Mouse (Mus musculus) kidney, postnatal 0 days (tissue): ENCODE results near the gene Olfr1104. TPM values are rescaled to one million over a fixed set of nuclear protein-coding genes. Genes with fewer than 3 reads are reported as not detected.

ENCODE experiments used
- ATAC-seq: fragments of 200-750 bp; cut with Nextera tagmentation; replicated peaks from 2 replicates; pipeline ENCODE4 v1.8.0; 2017; ENCODE audit warnings: low read depth, moderate number of reproducible peaks, moderate TSS enrichment, moderate library complexity; ENCODE audit not compliant: low FRiP score
- DNase-seq: peaks from one replicate; pipeline ENCODE4 v3.0.0-alpha.2; 2016; ENCODE audit warnings: low spot score
- H3K27ac ChIP-seq: fragments of 300-500 bp; sonication (generic); 2 replicates; pipeline ENCODE4 v1.5.1; 2014; ENCODE audit warnings: mild to moderate bottlenecking
- H3K27me3 ChIP-seq: fragments of 300-500 bp; sonication (generic); 2 replicates; pipeline ENCODE4 v1.6.1; 2014; ENCODE audit warnings: low read length, mixed read lengths; ENCODE audit not compliant: insufficient read depth
- H3K36me3 ChIP-seq: fragments of 300-500 bp; sonication (generic); 2 replicates; pipeline ENCODE4 v1.6.1; 2014; ENCODE audit warnings: low read length, mixed read lengths; ENCODE audit not compliant: insufficient read depth
- H3K4me1 ChIP-seq: fragments of 300-500 bp; sonication (generic); replicated peaks from 2 replicates; pipeline ENCODE4 v1.6.1; 2014; ENCODE audit warnings: antibody characterized with exemption, low read length, mixed read lengths; ENCODE audit not compliant: insufficient read depth
- H3K4me2 ChIP-seq: fragments of 300-500 bp; sonication (generic); 2 replicates; pipeline ENCODE4 v1.6.1; 2014; ENCODE audit warnings: mild to moderate bottlenecking, low read length, moderate library complexity, mixed read lengths
- H3K4me3 ChIP-seq: fragments of 300-500 bp; sonication (generic); replicated peaks from 2 replicates; pipeline ENCODE4 v1.5.1; 2014; ENCODE audit warnings: low read depth, low read length
- H3K9ac ChIP-seq: fragments of 300-500 bp; sonication (generic); 2 replicates; pipeline ENCODE4 v1.6.1; 2014; ENCODE audit warnings: low read depth, low read length
- H3K9me3 ChIP-seq: fragments of 300-500 bp; sonication (generic); replicated peaks from 2 replicates; pipeline ENCODE4 v1.6.1; 2016; ENCODE audit warnings: low read length, inconsistent platforms, mixed read lengths
- CTCF ChIP-seq: IDR thresholded peaks from 2 replicates; pipeline ENCODE4 v1.5.1; 2016; ENCODE audit warnings: antibody characterized with exemption, low read depth, mild to moderate bottlenecking, moderate library complexity
- WGBS: fragments of 180-500 bp; shearing (Covaris S2); extraction: QIAGEN DNeasy Blood & Tissue Kit; methylation state at CpG from one replicate; pipeline ENCODE4 v1.1.7; 2014; 5-methylcytosine and 5-hydroxymethylcytosine counted together
- polyA plus RNA-seq: library from polyadenylated mRNA; unstranded; fragments of >200 nt; fragmentation: Nextera tagmentation; extraction: Ambion mirVana; gene quantifications from 2 replicates; pipeline ENCODE4 v1.2.1, GENCODE M21; 2015

Olfr1104 gene
- not detected in 2 replicates for polyA plus RNA-seq

DNA sequence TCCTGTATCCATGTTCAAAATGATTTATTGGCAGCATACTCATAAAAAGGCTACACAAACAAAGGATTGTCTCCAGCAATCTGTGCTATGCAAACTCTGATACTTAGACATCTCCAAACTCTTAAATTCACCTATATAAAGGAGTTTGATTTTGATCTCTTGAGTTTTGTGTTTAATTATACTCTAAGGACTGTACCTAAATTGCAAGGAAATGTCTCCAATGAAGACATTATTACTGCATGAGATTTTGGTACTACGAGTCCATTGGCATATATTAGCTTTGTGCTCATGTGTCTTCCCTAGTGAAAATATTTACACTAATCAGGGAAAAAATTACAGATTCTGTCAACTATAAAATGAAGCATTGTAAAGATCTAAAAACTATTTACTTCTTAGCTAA, at the start of gene Olfr1104:
Olfr1104 (minus strand) TSS at position 101 of the 400 bp plus-strand sequence.
- ATAC-seq, result no peak
- H3K9me3 ChIP-seq, result no peaks in the 10 kb centered on the region
- H3K4me2 ChIP-seq, result no peak within 1 kb of the TSS
- H3K4me3 ChIP-seq, result no peak within 1 kb of the TSS
- no peak for TF ChIP-seq CTCF
- H3K4me1 ChIP-seq, result no peaks in the 10 kb centered on the region
- H3K9ac ChIP-seq, result no peak within 1 kb of the TSS
- no peaks in the 10 kb centered on the region for H3K27me3 ChIP-seq
- H3K36me3 ChIP-seq, result no peaks in the 10 kb centered on the region
- DNase-seq, result no peak
- no peak within 1 kb of the TSS for H3K27ac ChIP-seq
- WGBS, result 62% methylated on average over 1 of the region's 1 CpGs

DNA sequence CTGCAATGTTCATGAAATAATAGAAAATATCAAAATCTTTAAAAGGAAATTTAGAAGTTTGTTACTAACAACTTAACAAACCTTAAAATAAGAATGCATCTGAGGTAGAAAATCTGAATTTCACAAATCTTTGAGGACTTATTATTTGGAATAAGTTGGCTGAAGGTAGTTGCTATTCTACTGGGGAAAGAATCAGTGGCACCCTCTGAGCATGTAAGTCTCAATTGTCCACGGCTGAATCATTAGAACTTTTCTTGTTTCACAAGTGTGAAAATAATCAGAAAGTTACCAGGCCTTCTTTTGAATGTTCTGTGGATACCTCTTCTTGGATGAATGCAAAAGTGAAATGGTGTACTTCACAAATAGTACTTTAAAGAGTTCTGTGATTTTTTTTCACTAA, 48.8 kb upstream of the Olfr1104 start, which contains the start of gene Olfr1107:
Olfr1107 (minus strand) TSS at position 101 of the 400 bp plus-strand sequence.
- DNase-seq, result no peak
- H3K9me3 ChIP-seq, result no peaks in the 10 kb centered on the region
- H3K9ac ChIP-seq, result no peak within 1 kb of the TSS
- ATAC-seq, result no peak
- H3K27ac ChIP-seq, result no peak within 1 kb of the TSS
- H3K36me3 ChIP-seq, result no peaks in the 10 kb centered on the region
- WGBS, result 84% methylated on average over 1 of the region's 1 CpGs
- H3K4me3 ChIP-seq, result no peak within 1 kb of the TSS
- H3K27me3 ChIP-seq, result no peaks in the 10 kb centered on the region
- no peak for TF ChIP-seq CTCF
- H3K4me2 ChIP-seq, result no peak within 1 kb of the TSS
- no peaks in the 10 kb centered on the region for H3K4me1 ChIP-seq

DNA sequence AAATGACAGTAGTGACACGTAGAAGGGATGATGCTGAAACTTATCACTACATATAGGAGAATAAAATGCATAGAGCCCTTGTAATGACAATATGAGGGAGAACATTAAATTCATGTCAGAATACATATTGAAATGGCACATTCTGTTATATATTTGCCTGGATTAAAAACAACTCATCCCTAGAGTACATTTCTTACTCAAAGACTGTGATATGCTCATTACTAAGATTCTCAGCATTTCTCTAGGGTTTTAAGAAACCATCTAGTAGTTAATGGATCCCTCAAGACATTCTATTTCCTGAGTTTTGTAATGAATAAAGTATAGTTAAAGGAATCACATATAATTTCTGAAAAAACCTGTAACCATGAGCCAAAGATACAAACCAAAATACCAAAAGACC, 25.3 kb upstream of the Olfr1104 start, which contains the start of gene Olfr1106:
Olfr1106 (minus strand) TSS at position 101 of the 400 bp plus-strand sequence.
- no peak within 1 kb of the TSS for H3K9ac ChIP-seq
- TF ChIP-seq CTCF, result no peak
- no peak within 1 kb of the TSS for H3K27ac ChIP-seq
- H3K36me3 ChIP-seq, result no peaks in the 10 kb centered on the region
- no peaks in the 10 kb centered on the region for H3K9me3 ChIP-seq
- H3K4me2 ChIP-seq, result no peak within 1 kb of the TSS
- no peaks in the 10 kb centered on the region for H3K27me3 ChIP-seq
- DNase-seq, result no peak
- H3K4me3 ChIP-seq, result no peak within 1 kb of the TSS
- no peak for ATAC-seq
- H3K4me1 ChIP-seq, result no peaks in the 10 kb centered on the region
- WGBS, result 76% methylated on average over 1 of the region's 1 CpGs

DNA sequence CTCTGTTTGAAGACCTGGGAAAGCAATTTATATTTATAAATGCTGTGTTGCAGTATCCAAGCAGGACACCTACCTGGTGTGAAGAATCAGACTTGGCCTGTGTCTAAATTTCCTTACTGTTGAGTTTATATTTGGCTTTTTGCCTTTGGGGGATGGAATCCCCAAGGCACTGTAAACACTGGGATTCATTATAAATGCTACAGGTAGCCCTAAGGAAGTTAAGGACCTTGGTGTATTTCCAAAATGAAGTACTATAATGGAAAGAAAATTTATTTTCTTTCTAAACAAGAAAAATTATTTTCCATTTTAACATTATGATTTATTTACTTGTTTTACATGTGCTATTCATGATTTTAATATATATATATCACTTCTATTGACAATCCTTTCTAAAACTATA, 9.6 kb upstream of the Olfr1104 start, which contains the start of gene Olfr1105:
Olfr1105 (minus strand) TSS at position 101 of the 400 bp plus-strand sequence.
- TF ChIP-seq CTCF, result no peak
- ATAC-seq (no peak), DNase-seq (no peak)
- no peaks in the 10 kb centered on the region for H3K9me3 ChIP-seq
- H3K4me2 ChIP-seq, result no peak within 1 kb of the TSS
- no peaks in the 10 kb centered on the region for H3K36me3 ChIP-seq
- no peak within 1 kb of the TSS for H3K27ac ChIP-seq
- no peaks in the 10 kb centered on the region for H3K27me3 ChIP-seq
- no peak within 1 kb of the TSS for H3K4me3 ChIP-seq
- no peak within 1 kb of the TSS for H3K9ac ChIP-seq
- no peaks in the 10 kb centered on the region for H3K4me1 ChIP-seq

DNA sequence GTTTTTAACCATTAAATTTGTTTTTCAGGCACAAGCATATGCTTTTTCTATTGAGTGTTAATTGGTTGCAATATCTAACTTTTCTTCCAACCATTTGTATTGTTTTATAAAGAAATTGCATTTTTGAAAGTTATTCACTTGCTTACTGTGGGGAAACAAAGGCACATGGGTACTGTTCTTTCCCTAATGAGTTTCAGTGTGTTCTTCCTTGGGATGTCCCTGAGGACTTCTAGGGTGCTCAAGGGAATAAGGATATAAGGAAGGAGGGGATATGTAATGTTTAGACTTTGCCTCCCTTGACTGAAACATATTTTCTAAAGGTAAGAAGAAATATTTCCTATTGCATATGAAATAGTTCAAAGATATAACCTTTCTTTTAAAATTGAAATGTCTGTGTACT, 28.8 kb downstream of the Olfr1104 start, which contains the start of gene Olfr1102:
Olfr1102 (plus strand) TSS at position 301 of the 400 bp plus-strand sequence.
- H3K27ac ChIP-seq, result no peak within 1 kb of the TSS
- no peaks in the 10 kb centered on the region for H3K9me3 ChIP-seq
- H3K27me3 ChIP-seq, result no peaks in the 10 kb centered on the region
- no peak within 1 kb of the TSS for H3K4me2 ChIP-seq
- DNase-seq (no peak), ATAC-seq (no peak)
- TF ChIP-seq CTCF, result no peak
- H3K9ac ChIP-seq, result no peak within 1 kb of the TSS
- H3K4me1 ChIP-seq, result no peaks in the 10 kb centered on the region
- H3K36me3 ChIP-seq, result no peaks in the 10 kb centered on the region
- no peak within 1 kb of the TSS for H3K4me3 ChIP-seq

DNA sequence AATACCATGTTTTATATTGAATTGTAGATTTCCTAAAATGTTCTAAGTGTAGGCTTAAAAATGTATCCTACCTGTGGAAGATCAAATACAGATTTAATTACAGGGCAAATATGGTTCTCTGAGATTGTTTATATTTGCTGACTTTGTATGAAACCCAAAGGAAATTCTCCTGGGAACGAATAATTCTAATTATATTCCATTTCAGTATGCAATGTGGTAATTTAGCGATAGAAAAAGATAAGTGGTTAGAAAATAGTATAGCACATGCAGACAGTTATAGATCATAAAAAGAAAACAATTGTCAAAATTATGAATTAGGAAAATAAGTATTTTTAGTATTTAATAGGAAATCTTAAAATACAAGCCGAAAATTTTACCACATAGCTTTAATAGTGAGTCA, 35.8 kb downstream of the Olfr1104 start, which contains the start of gene Olfr1101:
Olfr1101 (minus strand) TSS at position 101 of the 400 bp plus-strand sequence.
- no peak for DNase-seq
- WGBS, result 76% methylated on average over 3 of the region's 3 CpGs
- Histone ChIP-seq H3K27me3 (no peaks in the 10 kb centered on the region), H3K36me3 (no peaks in the 10 kb centered on the region), H3K4me2 (no peak within 1 kb of the TSS), H3K27ac (no peak within 1 kb of the TSS), H3K4me1 (no peaks in the 10 kb centered on the region), H3K9ac (no peak within 1 kb of the TSS), H3K9me3 (no peaks in the 10 kb centered on the region), H3K4me3 (no peak within 1 kb of the TSS)
- TF ChIP-seq CTCF, result no peak
- no peak for ATAC-seq

DNA sequence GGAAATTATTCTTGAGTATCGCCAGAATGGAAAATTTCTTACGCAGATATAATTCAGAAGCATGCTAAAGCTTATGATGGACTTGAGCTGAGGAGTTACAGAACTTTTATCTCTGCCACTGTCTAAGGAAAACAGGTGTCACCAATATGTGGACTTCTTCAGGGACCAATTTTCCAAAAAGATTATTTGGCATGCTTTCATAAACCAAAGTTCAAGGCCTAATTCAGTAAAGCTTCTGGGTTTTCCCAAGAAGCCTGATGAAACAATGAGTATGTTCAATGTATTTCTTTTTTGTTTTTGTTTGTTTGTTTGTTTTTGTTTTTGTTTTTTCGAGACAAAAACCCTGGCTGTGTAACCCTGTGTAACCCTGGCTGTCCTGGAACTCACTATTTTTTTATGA, 47.0 kb downstream of the Olfr1104 start, which contains the start of gene Olfr1100:
Olfr1100 (minus strand) TSS at position 101 of the 400 bp plus-strand sequence.
- Histone ChIP-seq H3K36me3 (no peaks in the 10 kb centered on the region), H3K27me3 (no peaks in the 10 kb centered on the region), H3K27ac (no peak within 1 kb of the TSS), H3K4me2 (no peak within 1 kb of the TSS), H3K4me1 (no peaks in the 10 kb centered on the region), H3K9me3 (no peaks in the 10 kb centered on the region), H3K9ac (no peak within 1 kb of the TSS), H3K4me3 (no peak within 1 kb of the TSS)
- ATAC-seq (no peak), DNase-seq (no peak)
- no peak for TF ChIP-seq CTCF
- WGBS, result 78% methylated on average over 3 of the region's 3 CpGs

Other genes starting within 250 kb of the Olfr1104 start
- gene Olfr1093, start 244.6 kb downstream of the Olfr1104 start, polyA plus RNA-seq, result not detected in 2 replicates
- not detected in 2 replicates for gene Olfr141, start 217.1 kb downstream of the Olfr1104 start, polyA plus RNA-seq
- not detected in 2 replicates for gene Olfr1094, start 202.4 kb downstream of the Olfr1104 start, polyA plus RNA-seq
- not detected in 2 replicates for gene Olfr1095, start 175.4 kb downstream of the Olfr1104 start, polyA plus RNA-seq
- gene Gm13723, start 152.3 kb downstream of the Olfr1104 start, polyA plus RNA-seq, result not detected in 2 replicates
- not detected in 2 replicates for gene Olfr1097, start 134.9 kb downstream of the Olfr1104 start, polyA plus RNA-seq
- not detected in 2 replicates for gene Olfr1098, start 102.5 kb downstream of the Olfr1104 start, polyA plus RNA-seq
- not detected in 2 replicates for gene Olfr1099, start 66.4 kb downstream of the Olfr1104 start, polyA plus RNA-seq
- gene Olfr1100, start 47.1 kb downstream of the Olfr1104 start, polyA plus RNA-seq, result not detected in 2 replicates
- not detected in 2 replicates for gene Olfr1101, start 35.9 kb downstream of the Olfr1104 start, polyA plus RNA-seq
- gene Olfr1102, start 28.7 kb downstream of the Olfr1104 start, polyA plus RNA-seq, result not detected in 2 replicates
- gene Olfr1105, start 9.5 kb upstream of the Olfr1104 start, polyA plus RNA-seq, result not detected in 2 replicates
- gene Olfr1106, start 25.2 kb upstream of the Olfr1104 start, polyA plus RNA-seq, result not detected in 2 replicates
- not detected in 2 replicates for gene Olfr1107, start 48.7 kb upstream of the Olfr1104 start, polyA plus RNA-seq
- gene Olfr1109, start 68.9 kb upstream of the Olfr1104 start, polyA plus RNA-seq, result not detected in 2 replicates
- not detected in 2 replicates for gene Olfr259, start 87.5 kb upstream of the Olfr1104 start, polyA plus RNA-seq
- gene Olfr1110, start 113.2 kb upstream of the Olfr1104 start, polyA plus RNA-seq, result not detected in 2 replicates
- not detected in 2 replicates for gene Olfr1111, start 125.5 kb upstream of the Olfr1104 start, polyA plus RNA-seq
- not detected in 2 replicates for gene Olfr1112, start 160.7 kb upstream of the Olfr1104 start, polyA plus RNA-seq
- gene Olfr1113, start 181.9 kb upstream of the Olfr1104 start, polyA plus RNA-seq, result not detected in 2 replicates
- gene Olfr1115, start 220.9 kb upstream of the Olfr1104 start, polyA plus RNA-seq, result not detected in 2 replicates
- gene Olfr1116, start 240.5 kb upstream of the Olfr1104 start, polyA plus RNA-seq, result not detected in 2 replicates